Mouse (Mus musculus) C3H10T1/2 (cell line): ENCODE measurements around the gene Tmem258. TPM values are rescaled to one million over a fixed set of nuclear protein-coding genes. Genes with fewer than 3 reads are reported as not detected.

Experiments used
- polyA plus RNA-seq, 2 experiments: library from polyadenylated mRNA; unstranded; fragments of >200 nt; fragmentation: generic; extraction: Trizol; gene quantifications; one replicate each; pipeline ENCODE4 v1.2.1; 2012; ENCODE audit warnings: missing spikeins in 2 of 2

Tmem258 gene
- 100 to 1,000 TPM; 442 to 477 TPM for polyA plus RNA-seq

DNA sequence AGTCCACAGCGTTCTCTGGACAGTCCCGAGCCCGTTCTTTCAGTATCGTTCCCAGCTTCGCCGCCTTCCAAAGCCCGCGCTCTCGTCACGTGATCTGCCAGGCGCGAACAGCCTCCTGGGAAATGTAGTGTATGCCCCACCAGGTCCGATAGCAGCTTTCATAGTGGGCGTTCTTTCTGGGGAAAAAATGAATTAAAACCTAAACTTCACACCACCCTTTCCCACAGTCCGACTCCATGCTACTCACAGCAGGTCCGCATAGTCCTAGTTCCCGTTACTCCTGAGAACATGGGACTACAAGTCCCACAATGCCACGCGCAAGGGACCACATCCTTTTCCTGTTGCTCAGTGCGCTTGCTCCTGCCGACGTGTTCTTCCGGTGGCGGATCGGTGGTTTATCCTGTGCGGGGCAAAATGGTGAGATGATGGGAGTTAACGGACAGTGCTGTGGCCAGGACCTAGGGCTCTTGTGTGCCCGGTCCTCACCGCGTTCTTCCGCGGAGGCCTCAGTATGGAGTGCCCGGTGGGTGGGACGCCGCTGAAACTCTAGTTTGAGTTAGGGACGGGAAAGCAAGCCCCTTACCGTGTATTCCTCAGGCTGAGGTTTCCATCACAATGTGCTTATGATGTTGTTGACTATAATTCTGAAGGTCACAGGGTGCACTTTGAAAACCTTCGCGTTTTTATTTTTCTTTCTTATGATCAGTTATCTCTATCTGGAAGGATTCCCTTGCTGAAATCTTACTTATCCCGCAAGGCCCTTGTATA is at the start of gene Tmem258, which contains the start of gene Fen1:
Tmem258 (plus strand) TSS at position 167 of the 768 bp plus-strand sequence.
Fen1 (minus strand) TSS at position 322 of the 768 bp plus-strand sequence.

DNA sequence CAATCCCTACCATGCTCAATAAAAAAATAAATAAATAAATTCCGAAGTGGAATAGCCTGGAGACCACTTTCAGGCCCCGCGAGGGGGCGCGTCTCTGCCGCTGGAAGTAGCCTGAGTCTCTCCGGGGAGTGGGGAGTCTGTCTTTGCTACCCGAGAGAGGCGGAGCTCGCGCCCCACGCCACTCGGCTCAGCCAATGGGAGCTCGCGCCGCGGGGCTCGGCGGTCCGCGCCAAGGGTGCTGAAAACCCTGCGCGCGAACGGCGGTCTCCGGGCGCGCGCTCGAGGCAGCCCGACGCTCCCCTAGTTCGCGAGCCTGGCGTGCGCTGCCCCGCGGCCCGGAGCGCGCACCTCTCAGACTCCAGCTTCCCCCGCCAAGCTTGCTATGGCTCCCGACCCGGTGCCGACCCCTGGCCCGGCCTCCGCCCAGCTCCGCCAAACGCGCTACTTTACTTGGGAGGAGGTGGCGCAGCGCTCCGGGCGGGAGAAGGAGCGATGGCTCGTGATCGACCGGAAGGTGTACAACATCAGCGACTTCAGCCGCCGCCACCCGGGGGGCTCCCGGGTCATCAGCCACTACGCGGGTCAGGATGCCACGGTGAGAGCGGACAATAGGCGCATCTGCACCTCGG is 21.0 kb upstream of the Tmem258 start, which contains the start of gene Fads1:
Fads1 (plus strand) TSS at position 219 of the 629 bp plus-strand sequence.

DNA sequence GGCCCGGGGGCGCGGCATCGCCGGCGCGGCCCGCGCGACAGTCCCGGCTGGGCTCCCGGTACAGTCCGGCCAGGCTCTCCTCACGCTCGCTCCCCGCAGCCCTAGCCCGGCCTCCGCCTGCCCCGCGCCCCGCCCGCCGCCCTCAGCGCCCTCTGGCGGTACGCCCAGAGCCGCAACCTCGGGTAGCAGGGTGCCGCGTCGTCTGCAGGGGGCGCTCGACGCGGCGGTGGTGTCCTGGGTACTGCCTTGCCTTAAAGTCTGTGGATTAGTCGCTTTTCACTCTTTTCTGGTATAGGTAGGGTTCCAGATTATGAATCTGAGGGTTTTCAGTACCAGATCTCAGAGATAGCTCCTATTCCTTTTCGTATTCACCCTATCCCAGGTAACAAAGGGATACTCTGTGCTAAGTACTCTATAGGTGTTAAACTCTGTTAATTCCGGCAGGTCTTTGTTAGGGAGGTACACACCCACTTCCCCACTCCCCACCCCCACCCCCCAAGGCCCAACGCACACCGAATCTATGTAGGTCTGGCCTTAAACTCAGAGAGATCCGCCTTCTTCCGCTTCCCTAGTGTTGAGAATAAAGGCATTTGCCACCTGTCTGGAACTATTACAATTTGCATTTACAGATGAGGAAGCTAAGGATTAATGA is 37.0 kb downstream of the Tmem258 start, which contains the start of gene Myrf:
Myrf (minus strand) TSS at position 95 of the 652 bp plus-strand sequence.

Other genes starting within 250 kb of the Tmem258 start
- gene Fth1, start 223.4 kb upstream of the Tmem258 start, polyA plus RNA-seq: 1,000 to 10,000 TPM; 7,725 to 8,931 TPM
- gene Best1, start 202.4 kb upstream of the Tmem258 start, polyA plus RNA-seq: under 1 TPM in 1 of 2 experiments, not detected in 1; 0.05 TPM
- gene Rab3il1, start 202.3 kb upstream of the Tmem258 start, polyA plus RNA-seq: 10 to 100 TPM in 1 of 2 experiments, 1 to 10 TPM in 1; 3.3 to 37.4 TPM
- gene Fads3, start 162.4 kb upstream of the Tmem258 start, polyA plus RNA-seq: 100 to 1,000 TPM in 1 of 2 experiments, 10 to 100 TPM in 1; 78.0 to 135 TPM
- 10 to 100 TPM; 76.1 to 84.0 TPM for gene Fads2, start 102.3 kb upstream of the Tmem258 start, polyA plus RNA-seq
- 10 to 100 TPM; 44.4 to 85.1 TPM for gene Fads1, start 21.1 kb upstream of the Tmem258 start, polyA plus RNA-seq
- 10 to 100 TPM; 20.1 to 48.2 TPM for gene Fen1, start 155 bp downstream of the Tmem258 start, polyA plus RNA-seq
- under 1 TPM; under 0.01 to 0.06 TPM for gene Myrf, start 36.7 kb downstream of the Tmem258 start, polyA plus RNA-seq
- gene Dagla, start 100.9 kb downstream of the Tmem258 start, polyA plus RNA-seq: 1 to 10 TPM; 2.1 to 5.2 TPM
- gene Syt7, start 185.1 kb downstream of the Tmem258 start, polyA plus RNA-seq: under 1 TPM; 0.02 to 0.12 TPM